Mouse (Mus musculus): ENCODE data around the gene Rasgrp1.

GRCm38 (mm10) chr2:117389460-117389859, 46.7 kb upstream of the Rasgrp1 start:
- no peak for TF ChIP-seq POLR2A (IDR thresholded peaks at IDR 0.05; ENCODE audit: insufficient read depth, low read depth, low read length)
- TF ChIP-seq CTCF (IDR thresholded peaks at IDR 0.05; ENCODE audit: insufficient read depth, low read depth, low read length) = no peak

Measured in olfactory bulb, adult 2 months (tissue).